Mouse (Mus musculus) ovary, postnatal 36 days (tissue): ENCODE measurements around the gene Atp2b4.
A peak's percentile ranks its signal among the peaks of the same experiment; 100 is the strongest.

Experiments
- DNase-seq: peaks from one replicate; pipeline ENCODE4 v3.0.0; 2022; ENCODE audit warnings: low spot score, mixed read lengths

The Atp2b4 gene

GRCm38 (mm10) chr1:133800948-133801393 is at the start of gene Atp2b4:
TSS of gene Atp2b4 (minus strand) at chr1:133801041.
- peak; percentile 97 for DNase-seq

DNA sequence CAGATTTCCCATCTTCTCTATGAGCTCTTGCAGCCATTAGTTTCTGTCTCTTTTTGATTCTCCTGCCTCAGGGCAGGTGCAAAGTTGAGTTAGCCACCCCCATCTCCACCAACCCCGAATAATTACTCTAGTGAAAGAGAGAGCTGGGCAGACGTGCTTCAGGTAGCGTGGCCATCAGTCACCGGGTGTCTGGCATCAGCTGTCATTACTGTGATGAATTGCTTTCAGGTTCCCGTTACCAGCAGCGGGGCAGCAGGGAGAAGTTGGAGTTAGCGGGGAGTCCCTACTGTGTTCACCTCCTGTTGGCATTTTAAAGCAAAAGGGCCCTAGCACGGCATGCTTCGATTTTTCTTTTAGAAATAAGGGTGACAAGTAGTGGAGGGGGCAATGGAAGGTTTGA is 43.9 kb upstream of the Atp2b4 start:
- DNase-seq = no peak

DNA sequence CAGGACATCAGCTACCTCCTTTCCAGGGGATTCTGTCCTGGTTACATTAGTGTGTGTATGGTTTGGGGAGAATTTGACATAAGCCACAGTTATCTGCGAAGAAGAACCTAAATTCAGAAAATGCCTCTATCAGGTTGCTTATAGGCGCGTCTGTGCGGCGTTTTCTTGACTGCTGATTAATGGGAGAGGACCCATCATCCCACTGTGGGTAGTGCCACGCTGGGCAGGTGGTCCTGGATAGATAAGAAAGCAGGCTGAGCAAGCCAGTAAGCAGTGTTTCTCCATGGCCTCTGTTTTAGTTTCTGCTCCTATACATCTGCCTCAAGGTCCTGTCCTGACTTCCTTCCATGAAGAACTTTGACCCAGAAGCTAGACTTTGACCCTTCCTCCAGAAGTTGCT is 43.1 kb upstream of the Atp2b4 start:
- DNase-seq = no peak

DNA sequence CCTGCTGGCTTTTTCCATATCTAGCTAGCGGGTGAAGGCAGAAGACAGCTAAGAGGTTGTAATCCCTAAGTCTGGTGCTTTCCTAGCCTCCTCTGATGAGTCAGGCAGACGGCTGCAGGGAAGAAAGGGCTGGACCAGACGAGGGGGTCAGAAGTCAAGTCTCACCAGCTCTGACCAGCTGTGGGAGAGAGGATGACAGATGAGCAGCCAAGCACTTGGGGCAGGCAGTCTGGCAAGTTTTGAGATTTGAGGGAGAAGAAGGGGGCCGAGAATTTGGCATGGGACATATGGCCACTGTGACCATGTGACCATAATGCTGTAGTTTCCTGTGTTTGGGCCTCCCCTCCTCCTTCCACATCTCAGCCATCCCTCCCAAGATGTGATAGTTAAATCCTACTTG is 42.5 kb upstream of the Atp2b4 start:
- no peak for DNase-seq

- DNase-seq = no peak
These were observed 41.4 kb upstream of the Atp2b4 start for GRCm38 (mm10) chr1:133842074-133842725.

DNA sequence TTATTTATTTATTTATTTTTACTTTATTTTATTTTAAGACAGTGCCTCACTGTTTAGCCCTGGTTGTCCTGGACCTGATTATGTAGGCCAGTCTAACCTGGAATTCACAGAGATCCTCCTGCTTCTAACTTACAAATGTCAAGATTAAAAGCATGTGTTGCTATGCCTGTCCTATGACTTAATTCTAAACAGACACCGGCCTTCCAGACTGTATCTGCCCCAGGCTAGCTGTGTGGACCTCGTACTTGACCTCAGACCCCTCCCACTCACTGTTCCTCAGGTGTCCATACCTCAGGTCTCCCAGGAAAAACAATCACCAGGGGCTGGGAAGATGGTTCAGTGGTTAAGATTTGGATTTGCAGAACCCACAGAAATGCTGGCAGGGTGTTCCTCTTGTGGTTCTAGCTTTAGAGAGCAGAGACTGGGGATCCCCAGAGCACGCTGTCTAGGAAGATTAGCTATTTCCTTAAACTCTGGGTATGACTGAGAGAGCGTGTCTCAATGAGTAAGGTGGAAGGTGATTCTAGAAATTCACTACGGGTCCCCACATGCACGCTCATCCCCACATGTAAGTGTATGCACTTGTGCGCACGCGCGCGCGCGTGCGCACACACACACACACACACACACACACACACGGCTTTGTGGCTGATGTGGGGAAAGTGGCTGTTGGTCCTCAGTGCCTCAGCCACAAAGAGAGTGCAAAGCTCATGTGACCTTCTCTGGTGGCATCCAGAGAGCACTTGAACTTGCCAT is 40.5 kb upstream of the Atp2b4 start:
- no peak for DNase-seq

GRCm38 (mm10) chr1:133840530-133840929 is 39.7 kb upstream of the Atp2b4 start:
- no peak for DNase-seq

- DNase-seq = peak; percentile 54
These were observed 33.5 kb upstream of the Atp2b4 start for GRCm38 (mm10) chr1:133834309-133834708.

GRCm38 (mm10) chr1:133832781-133833180 is 31.9 kb upstream of the Atp2b4 start:
- DNase-seq = no peak

GRCm38 (mm10) chr1:133826193-133826592 is 25.4 kb upstream of the Atp2b4 start:
- DNase-seq = no peak

- peak; percentile 28 for DNase-seq
These were observed 24.7 kb upstream of the Atp2b4 start for GRCm38 (mm10) chr1:133825543-133825942.

- no peak for DNase-seq
These were observed 24.3 kb upstream of the Atp2b4 start for GRCm38 (mm10) chr1:133825140-133825539.

- DNase-seq = no peak
These were observed 20.3 kb upstream of the Atp2b4 start for GRCm38 (mm10) chr1:133821144-133821543.

DNA sequence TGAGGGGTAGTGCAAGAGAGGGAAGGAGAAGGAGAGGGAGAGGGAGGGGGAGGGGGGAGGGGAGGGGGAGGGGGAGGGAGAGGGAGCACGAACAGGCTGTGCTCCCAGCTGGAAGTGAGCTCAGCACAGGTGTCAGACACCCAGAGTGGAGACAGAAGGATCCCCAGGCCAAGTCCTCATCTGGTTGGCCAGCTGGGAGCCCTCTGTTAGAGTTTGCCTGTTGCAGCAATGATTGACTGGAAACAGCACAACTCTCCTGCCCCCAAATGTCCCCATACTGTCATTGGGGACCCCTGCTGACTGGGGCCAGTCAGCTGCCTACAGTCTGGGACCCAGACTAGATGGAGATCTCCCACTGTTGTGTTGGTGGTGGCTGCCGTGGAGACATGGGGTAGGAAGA is 19.3 kb upstream of the Atp2b4 start:
- DNase-seq = no peak

DNA sequence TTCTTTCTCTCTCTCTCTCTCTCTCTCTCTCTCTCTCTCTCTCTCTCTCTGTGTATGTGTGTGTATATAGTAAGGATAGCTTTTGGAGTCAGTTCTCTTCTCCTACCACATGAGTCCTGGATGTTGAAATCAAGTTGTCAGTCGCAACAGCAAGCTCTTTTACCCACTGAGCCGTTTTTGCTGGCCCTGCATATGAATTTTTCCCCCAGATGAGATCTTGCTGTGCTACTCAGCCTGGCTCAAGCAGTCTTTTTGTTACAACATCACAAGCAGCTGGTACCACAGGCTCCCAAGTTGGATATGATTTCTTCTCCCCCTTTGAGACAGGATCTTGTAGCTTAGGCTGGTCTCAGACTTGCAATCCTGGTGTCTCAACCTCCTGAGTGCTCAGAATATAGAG is 17.7 kb upstream of the Atp2b4 start:
- DNase-seq = no peak

DNA sequence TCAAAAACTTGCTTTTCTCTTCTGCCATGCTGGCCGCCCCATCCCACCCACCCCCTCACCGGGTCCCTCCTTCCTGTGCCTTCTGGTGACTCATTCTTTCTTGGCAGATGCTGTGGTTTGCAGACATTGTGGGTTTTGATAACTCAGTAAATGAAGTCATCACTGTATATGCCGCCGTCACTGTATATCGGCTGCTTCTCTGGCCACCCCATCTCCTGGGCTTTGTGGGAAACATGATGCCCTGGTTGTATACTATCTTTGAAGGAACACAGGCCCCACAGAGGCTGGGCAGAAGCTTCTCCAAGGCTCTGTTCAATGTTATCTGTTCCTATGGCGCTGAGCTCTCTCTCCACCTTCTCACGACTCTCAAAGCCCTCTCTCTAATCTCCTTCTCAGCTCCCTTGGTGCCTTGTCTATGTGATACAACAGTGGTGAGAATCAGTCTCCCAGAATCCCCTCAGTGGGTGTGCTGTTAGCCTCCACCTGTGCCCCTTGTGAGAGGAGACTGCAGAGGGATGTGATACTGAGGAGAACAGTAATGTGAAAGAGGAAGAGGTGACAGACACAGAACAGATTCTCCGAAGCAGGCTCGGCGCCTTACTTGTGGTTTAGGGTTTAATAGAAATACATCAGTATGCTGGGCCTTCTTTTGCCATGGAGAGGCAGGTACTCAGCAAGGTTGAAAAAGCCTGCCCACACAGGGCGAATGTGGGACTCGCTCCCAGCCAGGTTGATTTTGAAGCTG is 15.1 kb upstream of the Atp2b4 start:
- no peak for DNase-seq

GRCm38 (mm10) chr1:133809376-133809775 is 8.5 kb upstream of the Atp2b4 start:
- DNase-seq = no peak

DNA sequence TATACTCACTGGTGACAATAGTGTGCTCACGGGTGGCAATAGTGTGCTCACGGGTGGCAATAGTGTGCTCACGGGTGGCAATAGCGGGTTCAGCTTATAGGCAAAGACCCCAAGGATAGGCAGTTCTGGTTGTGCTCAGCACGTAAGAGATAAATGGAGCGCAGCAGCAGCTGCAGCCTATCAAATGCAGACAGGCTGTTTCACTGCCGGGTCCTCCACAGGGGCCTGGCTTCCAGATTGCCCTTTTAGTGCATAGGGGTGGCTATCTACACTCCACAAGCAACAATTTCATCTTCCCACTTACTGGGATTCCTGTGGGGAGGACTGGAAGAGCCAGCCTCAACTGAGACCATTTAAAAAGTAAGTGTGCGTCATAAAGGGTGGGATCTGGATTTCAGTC is 7.2 kb upstream of the Atp2b4 start:
- no peak for DNase-seq

DNA sequence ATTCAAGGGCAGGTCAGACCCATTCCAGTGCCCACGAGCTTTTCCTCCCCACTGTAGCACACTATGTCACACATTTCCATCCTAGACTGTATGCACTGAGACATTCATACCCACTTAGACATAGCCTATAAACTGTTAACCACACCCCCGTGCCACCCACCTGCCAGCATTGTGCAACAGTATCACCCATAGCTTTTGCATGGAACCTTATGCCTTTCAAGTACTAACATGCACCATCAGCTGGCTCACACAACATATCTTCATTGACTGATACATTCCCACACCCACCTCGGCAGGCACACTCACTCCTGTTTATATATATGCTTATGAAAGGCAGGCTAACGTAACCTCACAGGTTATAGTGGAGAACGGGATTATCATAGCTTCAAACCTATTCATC is 902 bp upstream of the Atp2b4 start:
- DNase-seq = no peak

GRCm38 (mm10) chr1:133800512-133800911 is 329 bp downstream of the Atp2b4 start:
- DNase-seq = no peak

DNA sequence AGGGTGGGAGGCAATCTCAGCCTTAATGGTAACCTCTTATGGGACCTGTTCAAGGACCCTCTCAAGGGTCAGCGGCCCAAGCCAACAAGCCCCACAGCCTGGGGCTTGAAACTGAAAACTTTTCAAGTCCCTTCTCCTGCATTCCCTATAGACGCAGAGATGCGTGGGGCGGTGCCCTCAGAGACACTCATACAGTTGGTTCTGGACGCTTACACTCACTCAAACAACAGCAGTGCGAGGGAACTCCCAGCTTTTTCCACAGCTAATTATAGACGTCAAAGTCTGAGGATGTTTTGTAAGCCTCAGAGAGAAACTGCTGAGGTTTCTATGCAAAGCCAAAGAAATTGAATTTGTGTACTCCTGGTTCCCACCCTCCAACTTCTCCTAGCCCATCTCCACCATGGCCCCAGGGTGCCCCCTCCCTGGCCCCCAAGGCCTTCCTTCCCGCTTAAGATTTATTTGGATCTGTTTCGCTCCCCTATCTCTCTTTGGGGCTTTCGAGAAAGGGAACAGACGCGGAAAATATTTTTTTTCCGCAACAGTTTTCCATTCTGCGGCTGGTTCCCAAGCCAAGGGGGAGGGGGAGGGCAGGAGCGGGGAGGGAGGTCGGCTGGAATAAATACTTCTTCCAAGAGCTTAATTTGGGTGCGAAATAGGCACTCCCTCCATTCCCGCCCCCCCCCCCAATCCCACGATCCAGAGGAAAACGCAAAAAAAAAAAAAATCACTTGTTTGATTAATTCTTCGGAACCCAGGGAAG is 975 bp downstream of the Atp2b4 start:
- DNase-seq = no peak

- DNase-seq = no peak
These were observed 1.9 kb downstream of the Atp2b4 start for GRCm38 (mm10) chr1:133798821-133799415.
